Mouse (Mus musculus): ENCODE data around the gene Gm3854. TPM values are rescaled to one million over a fixed set of nuclear protein-coding genes. Genes with fewer than 3 reads are reported as not detected.
A peak's percentile ranks its signal among the peaks of the same experiment; 100 is the strongest.

Gm3854 gene
- polyA plus RNA-seq, 1 experiment from 2014 or later: 1.0 TPM

DNA sequence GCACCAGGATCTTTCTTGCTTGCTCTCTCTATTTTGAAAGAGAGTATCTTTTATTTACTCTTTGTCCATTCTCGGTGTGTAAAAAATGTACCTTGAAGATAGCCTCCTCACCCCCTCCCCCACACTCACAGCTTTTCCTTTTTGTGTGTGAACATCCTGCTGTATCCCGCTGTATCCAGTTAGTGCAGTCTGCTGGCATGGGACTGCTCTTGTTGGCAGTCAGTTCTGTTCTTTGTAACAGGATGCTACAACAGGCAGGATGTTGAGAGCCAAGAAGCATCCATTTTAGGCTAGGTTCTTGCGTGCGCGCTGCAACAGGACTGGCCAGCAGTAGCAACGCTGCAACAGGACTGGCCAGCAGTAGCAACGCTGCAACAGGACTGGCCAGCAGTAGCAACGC, 43.4 kb downstream of the Gm3854 start:
- Histone ChIP-seq H3K9ac (no peak overlapping the region), H3K9me3 (no peaks in the 10 kb centered on the region), H3K27me3 (replicated peaks) (no peaks in the 10 kb centered on the region), H3K4me3 (no peak overlapping the region), H3K4me1 (peaks cover 16% of the 10 kb centered on the region), H3K4me2 (no peak overlapping the region), H3K36me3 (peaks cover 47% of the 10 kb centered on the region), H3K27ac (replicated peaks) (no peak overlapping the region)
- ATAC-seq (ENCODE audit: extremely low read depth, insufficient number of reproducible peaks, low FRiP score, low TSS enrichment): no peak
- 83% methylated on average over 8 of the region's 8 CpGs for whole genome bisulfite sequencing

DNA sequence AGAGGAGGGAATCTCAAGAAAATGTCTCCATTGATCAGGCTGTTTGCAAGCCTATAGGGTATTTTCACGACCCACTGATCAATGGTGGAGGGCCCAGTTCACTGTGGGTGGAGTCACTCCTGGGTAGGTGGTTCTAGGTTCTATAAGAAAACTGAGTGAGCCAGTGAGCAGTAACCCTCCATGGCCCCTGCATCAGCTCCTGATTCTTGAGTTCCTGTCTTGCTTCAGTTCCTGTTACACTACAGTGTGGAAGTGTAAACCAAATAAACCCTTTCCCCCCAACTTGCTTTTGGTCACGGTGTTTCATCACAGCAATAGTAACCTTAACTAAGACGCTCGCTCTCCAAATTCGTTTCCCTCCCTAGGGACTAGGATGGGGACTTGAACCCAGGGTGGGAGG, 45.4 kb downstream of the Gm3854 start:
- ATAC-seq (ENCODE audit: extremely low read depth, insufficient number of reproducible peaks, low FRiP score, low TSS enrichment): no peak
- WGBS: 82% methylated on average over 5 of the region's 5 CpGs

DNA sequence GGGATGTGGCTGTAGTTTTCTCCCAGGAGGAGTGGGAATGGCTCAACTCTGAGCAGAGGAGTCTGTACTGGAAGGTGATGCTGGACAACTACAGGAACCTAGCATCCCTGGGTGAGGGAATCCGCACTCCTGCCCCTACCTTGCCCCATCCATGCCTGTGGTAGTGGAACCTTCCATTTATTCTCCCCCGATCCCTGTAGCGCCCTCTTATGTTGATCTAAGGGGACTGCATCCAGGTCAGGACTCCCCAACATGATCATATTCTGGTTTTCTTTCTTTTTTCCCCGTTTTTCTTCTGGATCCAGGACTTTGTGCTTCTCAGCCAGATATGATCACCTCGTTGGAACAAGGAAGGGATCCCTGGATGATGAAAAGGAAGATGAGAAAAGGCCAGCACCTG, 45.9 kb downstream of the Gm3854 start:
- WGBS: 57% methylated on average over 5 of the region's 5 CpGs
- no peak overlapping the region for H3K27ac ChIP-seq (replicated peaks)
- H3K4me2 ChIP-seq: no peak overlapping the region
- H3K9ac ChIP-seq: no peak overlapping the region
- H3K4me3 ChIP-seq: no peak overlapping the region
- ATAC-seq (ENCODE audit: extremely low read depth, insufficient number of reproducible peaks, low FRiP score, low TSS enrichment): no peak
- peaks cover under 1% of the 10 kb centered on the region; the same call in 1 of the 2 replicates for H3K9me3 ChIP-seq
- 0 out of 2 replicates have a peak, but pooled peaks cover under 1% of the 10 kb centered on the region for H3K4me1 ChIP-seq
- H3K27me3 ChIP-seq (replicated peaks): no peaks in the 10 kb centered on the region
- H3K36me3 ChIP-seq: peaks cover 71% of the 10 kb centered on the region

More for the DNA sequence above, 45.4 kb downstream of the Gm3854 start:
- Histone ChIP-seq H3K9me3 (no peaks in the 10 kb centered on the region; the same call in 1 of the 2 replicates), H3K4me3 (no peak overlapping the region), H3K9ac (no peak overlapping the region), H3K4me1 (peaks cover 5% of the 10 kb centered on the region), H3K4me2 (no peak overlapping the region), H3K36me3 (peaks cover 67% of the 10 kb centered on the region), H3K27ac (replicated peaks) (no peak overlapping the region), H3K27me3 (replicated peaks) (no peaks in the 10 kb centered on the region)

DNA sequence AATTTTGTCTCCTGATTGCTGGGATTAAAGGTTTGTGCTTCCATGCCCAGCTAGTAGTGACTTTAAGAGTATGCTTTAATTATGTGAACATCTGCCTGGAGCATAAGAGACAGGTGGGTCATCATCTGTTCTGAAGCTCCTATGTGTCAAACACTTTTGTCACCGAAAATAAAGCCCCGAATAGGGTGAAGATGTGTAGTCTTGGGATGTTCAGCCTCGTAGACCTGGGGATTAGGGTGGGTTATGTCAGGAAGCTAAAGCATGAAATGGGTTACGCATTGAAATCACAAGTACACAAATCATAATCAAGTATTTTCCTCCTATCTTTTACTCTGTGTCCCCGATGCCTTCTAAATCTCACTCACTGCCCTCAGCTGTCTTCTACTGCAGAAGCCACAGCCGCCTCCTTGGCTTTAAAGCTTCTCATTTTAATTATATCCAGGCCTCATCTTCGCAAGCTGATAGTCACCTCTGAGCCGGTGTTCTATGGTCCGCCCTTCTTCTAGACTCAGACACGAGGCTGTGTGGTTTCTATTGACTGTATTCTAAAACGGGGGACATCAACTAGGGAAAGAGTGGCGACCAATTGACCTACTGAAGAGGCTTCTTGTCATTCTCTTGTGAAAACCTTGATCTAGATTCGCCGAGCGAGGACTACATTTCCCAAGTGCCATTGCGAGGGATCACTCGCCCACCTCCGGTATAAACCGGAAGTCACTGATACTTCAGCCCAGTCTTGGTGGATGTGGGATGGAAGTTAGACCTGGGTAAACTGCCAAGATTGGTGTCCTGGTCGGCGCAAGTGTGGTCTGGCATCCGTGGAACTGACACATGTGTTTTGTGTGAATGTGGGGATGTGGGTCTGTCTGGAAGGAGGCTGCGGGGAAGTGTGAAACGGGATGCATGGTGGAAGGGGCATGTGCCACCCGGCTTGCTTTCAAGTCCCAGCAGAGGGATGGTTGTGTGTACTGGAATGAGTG, 54.7 kb downstream of the Gm3854 start, which contains the start of gene Smim17:
Gene Smim17 (plus strand): TSS at position 720 of the 980 bp plus-strand sequence.
- 23% methylated on average over 25 of the region's 25 CpGs for WGBS
- peak within 1 kb of the TSS; percentile 77 for H3K9ac ChIP-seq
- ATAC-seq (ENCODE audit: extremely low read depth, insufficient number of reproducible peaks, low FRiP score, low TSS enrichment): no peak
- H3K4me2 ChIP-seq: peak within 1 kb of the TSS; percentile 74
- no peaks in the 10 kb centered on the region for H3K27me3 ChIP-seq (replicated peaks)
- H3K4me1 ChIP-seq: peaks cover 9% of the 10 kb centered on the region; the same call in 1 of the 2 replicates
- H3K27ac ChIP-seq (replicated peaks): no peak within 1 kb of the TSS
- H3K9me3 ChIP-seq: peaks cover 2% of the 10 kb centered on the region; the same call in 1 of the 2 replicates
- peak within 1 kb of the TSS; percentile 60 for H3K4me3 ChIP-seq
- H3K36me3 ChIP-seq: peaks cover 30% of the 10 kb centered on the region

Other genes with a start within 250 kb of the Gm3854 start
- gene Zfp787, start 187.8 kb upstream of the Gm3854 start, polyA plus RNA-seq (2015; fragmentation: Nextera tagmentation; extraction: Ambion mirVana): 19.1 and 20.0 TPM in 2 replicates
- 26.8 and 34.0 TPM in 2 replicates for gene Zfp444, start 171.5 kb upstream of the Gm3854 start, polyA plus RNA-seq (2015; fragmentation: Nextera tagmentation; extraction: Ambion mirVana)
- not detected in 2 replicates for gene Galp, start 146.7 kb upstream of the Gm3854 start, polyA plus RNA-seq (2015; fragmentation: Nextera tagmentation; extraction: Ambion mirVana)
- gene Zscan5b, start 121.5 kb upstream of the Gm3854 start, polyA plus RNA-seq (2015; fragmentation: Nextera tagmentation; extraction: Ambion mirVana): not detected in 2 replicates
- gene Epp13, start 91.0 kb upstream of the Gm3854 start, polyA plus RNA-seq (2015; fragmentation: Nextera tagmentation; extraction: Ambion mirVana): not detected in 2 replicates
- 3.6 and 4.2 TPM in 2 replicates for gene Zfp667, start 57.2 kb upstream of the Gm3854 start, polyA plus RNA-seq (2015; fragmentation: Nextera tagmentation; extraction: Ambion mirVana)
- 2.7 and 4.6 TPM in 2 replicates for gene Zfp583, start 12.5 kb upstream of the Gm3854 start, polyA plus RNA-seq (2015; fragmentation: Nextera tagmentation; extraction: Ambion mirVana)
- gene Zfp78, start 19.5 kb downstream of the Gm3854 start, polyA plus RNA-seq (2015; fragmentation: Nextera tagmentation; extraction: Ambion mirVana): 1.1 TPM in 2 replicates
- gene Zfp28, start 39.5 kb downstream of the Gm3854 start, polyA plus RNA-seq (2015; fragmentation: Nextera tagmentation; extraction: Ambion mirVana): 7.0 and 7.4 TPM in 2 replicates
- gene Smim17, start 55.0 kb downstream of the Gm3854 start, polyA plus RNA-seq (2015; fragmentation: Nextera tagmentation; extraction: Ambion mirVana): not detected in 2 replicates
- not detected in 2 replicates for gene Gm20715, start 66.5 kb downstream of the Gm3854 start, polyA plus RNA-seq (2015; fragmentation: Nextera tagmentation; extraction: Ambion mirVana)
- gene Olfr1344, start 94.9 kb downstream of the Gm3854 start, polyA plus RNA-seq (2015; fragmentation: Nextera tagmentation; extraction: Ambion mirVana): not detected in 2 replicates
- not detected in 2 replicates for gene Olfr1336, start 112.4 kb downstream of the Gm3854 start, polyA plus RNA-seq (2015; fragmentation: Nextera tagmentation; extraction: Ambion mirVana)
- gene Olfr1346, start 123.3 kb downstream of the Gm3854 start, polyA plus RNA-seq (2015; fragmentation: Nextera tagmentation; extraction: Ambion mirVana): not detected in 2 replicates
- gene Olfr5, start 143.2 kb downstream of the Gm3854 start, polyA plus RNA-seq (2015; fragmentation: Nextera tagmentation; extraction: Ambion mirVana): not detected in 2 replicates
- not detected in 2 replicates for gene Olfr1347, start 156.0 kb downstream of the Gm3854 start, polyA plus RNA-seq (2015; fragmentation: Nextera tagmentation; extraction: Ambion mirVana)
- gene Olfr1348, start 165.0 kb downstream of the Gm3854 start, polyA plus RNA-seq (2015; fragmentation: Nextera tagmentation; extraction: Ambion mirVana): not detected in 2 replicates
- not detected in 2 replicates for gene Olfr1349, start 179.2 kb downstream of the Gm3854 start, polyA plus RNA-seq (2015; fragmentation: Nextera tagmentation; extraction: Ambion mirVana)
- gene Olfr1350, start 221.1 kb downstream of the Gm3854 start, polyA plus RNA-seq (2015; fragmentation: Nextera tagmentation; extraction: Ambion mirVana): not detected in 2 replicates

All from heart, embryonic 13.5 days (tissue).